Mouse (Mus musculus) embryonic facial prominence, embryonic 13.5 days (tissue): ENCODE data around the gene Purb. TPM values are rescaled to one million over a fixed set of nuclear protein-coding genes. Genes with fewer than 3 reads are reported as not detected.

Source experiments
- ATAC-seq: fragments of 200-750 bp; cut with Nextera tagmentation; 2 replicates; pipeline ENCODE4 v1.8.0; 2017; ENCODE audit warnings: low read depth; ENCODE audit not compliant: insufficient number of reproducible peaks, insufficient read depth, low FRiP score, low TSS enrichment
- H3K27ac ChIP-seq: fragments of 300-500 bp; sonication (generic); 2 replicates; pipeline ENCODE4 v1.5.1; 2015; ENCODE audit warnings: moderate library complexity, mild to moderate bottlenecking, inconsistent platforms
- H3K27me3 ChIP-seq: fragments of 300-500 bp; sonication (generic); 2 replicates; pipeline ENCODE4 v1.6.1; 2015; ENCODE audit warnings: mild to moderate bottlenecking, inconsistent platforms
- H3K36me3 ChIP-seq: fragments of 300-500 bp; sonication (generic); 2 replicates; pipeline ENCODE4 v1.6.1; 2015; ENCODE audit warnings: mild to moderate bottlenecking, inconsistent platforms
- H3K4me1 ChIP-seq: fragments of 300-500 bp; sonication (generic); 2 replicates; pipeline ENCODE4 v1.6.1; 2015; ENCODE audit warnings: inconsistent platforms
- H3K4me2 ChIP-seq: fragments of 300-500 bp; sonication (generic); 2 replicates; pipeline ENCODE4 v1.6.1; 2015; ENCODE audit warnings: moderate library complexity, mild to moderate bottlenecking, inconsistent platforms
- H3K4me3 ChIP-seq: fragments of 300-500 bp; sonication (generic); 2 replicates; pipeline ENCODE4 v1.5.1; 2015; ENCODE audit warnings: mild to moderate bottlenecking, inconsistent platforms
- H3K9ac ChIP-seq: fragments of 300-500 bp; sonication (generic); 2 replicates; pipeline ENCODE4 v1.6.1; 2015; ENCODE audit warnings: mild to moderate bottlenecking, inconsistent platforms
- H3K9me3 ChIP-seq: fragments of 300-500 bp; sonication (generic); 2 replicates; pipeline ENCODE4 v1.6.1; 2016; ENCODE audit warnings: inconsistent platforms
- WGBS: fragments of 180-500 bp; shearing (Covaris S2); methylation state at CpG from one replicate; pipeline ENCODE4 v1.1.7; 2015; ENCODE audit warnings: mixed read lengths; 5-methylcytosine and 5-hydroxymethylcytosine counted together
- polyA plus RNA-seq: library from polyadenylated mRNA; unstranded; fragments of >200 nt; fragmentation: Nextera tagmentation; extraction: Ambion mirVana; gene quantifications from 2 replicates; pipeline ENCODE4 v1.2.1, GENCODE M21; 2015

Gene Purb
- polyA plus RNA-seq, 1 experiment from 2014 or later: 26.9 TPM

DNA sequence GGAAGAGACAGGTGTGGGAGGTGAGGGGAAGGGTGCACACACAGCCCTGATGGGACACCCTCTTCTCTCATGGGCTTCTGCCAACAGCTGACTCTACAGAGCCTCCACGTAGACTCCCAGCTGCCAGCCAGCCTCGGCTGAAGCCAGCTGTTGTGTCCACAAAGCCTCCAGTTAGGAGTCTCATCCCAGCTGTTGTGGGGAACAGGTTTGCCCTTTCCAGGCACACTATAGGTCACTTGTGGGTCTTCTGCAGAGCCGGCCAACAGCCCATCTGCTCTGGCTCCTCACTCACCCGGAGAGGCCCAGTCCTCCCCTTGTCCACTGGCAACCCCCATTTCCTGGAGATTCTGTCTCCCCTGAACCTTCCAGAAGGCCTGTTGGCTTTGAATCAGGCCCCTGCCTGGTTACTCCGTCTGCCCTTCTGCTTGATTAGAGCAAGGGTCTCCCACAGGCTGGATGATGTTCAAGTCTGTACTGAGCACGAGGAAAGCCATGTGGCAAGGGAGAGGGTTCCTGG lies 6.0 kb upstream of the Purb start:
- WGBS: 71% methylated on average over 6 of the region's 6 CpGs
- Histone ChIP-seq H3K4me3 (no peak overlapping the region), H3K27ac (no peak overlapping the region), H3K36me3 (no peaks in the 10 kb centered on the region), H3K9ac (no peak overlapping the region), H3K27me3 (no peaks in the 10 kb centered on the region), H3K9me3 (no peaks in the 10 kb centered on the region), H3K4me2 (no peak overlapping the region), H3K4me1 (no peaks in the 10 kb centered on the region)
- ATAC-seq: no peak

DNA sequence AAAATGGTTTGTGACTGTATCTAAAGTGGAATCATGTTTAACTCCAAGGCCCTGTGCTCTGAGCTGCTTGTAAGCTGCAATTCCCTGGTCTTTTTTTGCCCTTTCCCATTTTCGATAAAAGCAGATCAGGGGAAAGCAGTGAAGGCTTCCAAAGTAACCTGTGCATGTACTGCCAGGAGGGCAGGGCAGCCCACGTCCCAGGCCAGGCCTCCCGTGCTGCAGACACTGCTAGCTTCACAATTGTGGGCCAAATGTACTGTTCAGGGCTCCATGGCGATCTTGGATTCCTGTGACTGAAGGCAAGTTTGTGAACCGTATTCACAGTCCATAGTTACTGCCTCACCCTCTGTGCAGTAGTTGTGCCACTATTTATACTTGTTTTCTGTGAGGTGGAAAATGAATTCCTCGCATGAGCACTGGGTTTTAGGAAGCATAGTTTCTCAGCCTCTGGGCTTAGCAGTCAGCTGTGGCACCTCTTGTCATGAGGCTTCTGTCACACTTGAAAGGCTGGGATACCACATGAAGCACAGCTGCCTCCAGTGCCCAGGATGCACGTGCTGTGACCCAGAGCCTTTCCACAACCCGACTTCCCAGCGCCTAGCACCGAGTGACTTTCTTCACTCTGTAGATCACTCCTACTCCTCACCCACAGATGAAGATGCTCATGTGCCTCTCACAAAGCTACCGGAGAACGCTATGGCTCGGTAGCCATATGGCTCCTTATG lies 5.1 kb upstream of the Purb start:
- H3K4me3 ChIP-seq: no peak overlapping the region
- H3K27me3 ChIP-seq: no peaks in the 10 kb centered on the region
- ATAC-seq: no peak
- H3K4me2 ChIP-seq: no peak overlapping the region
- H3K9ac ChIP-seq: no peak overlapping the region
- H3K9me3 ChIP-seq: no peaks in the 10 kb centered on the region
- no peak overlapping the region for H3K27ac ChIP-seq
- no peaks in the 10 kb centered on the region for H3K4me1 ChIP-seq
- WGBS: 77% methylated on average over 13 of the region's 13 CpGs
- H3K36me3 ChIP-seq: no peaks in the 10 kb centered on the region

DNA sequence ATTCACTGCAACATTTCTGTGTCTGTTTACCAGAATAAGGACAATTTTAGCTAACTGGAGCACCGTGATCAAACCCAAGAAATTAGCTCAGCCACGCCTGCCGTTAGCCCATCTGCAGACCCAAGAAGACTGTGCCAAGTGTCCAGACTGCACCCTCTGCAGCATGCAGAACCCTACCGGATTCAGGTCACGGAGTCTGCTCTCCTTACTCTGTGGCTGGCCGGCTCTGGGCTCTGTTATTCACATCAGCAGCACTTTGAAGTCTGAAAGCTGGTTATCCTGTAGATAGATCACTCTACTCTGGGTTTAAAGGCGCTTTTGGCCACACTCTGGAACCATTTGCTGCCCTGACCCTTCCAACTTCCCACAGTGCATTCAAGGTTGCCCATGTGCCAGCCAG lies 4.5 kb upstream of the Purb start:
- no peak for ATAC-seq
- no peaks in the 10 kb centered on the region for H3K4me1 ChIP-seq
- H3K4me3 ChIP-seq: no peak overlapping the region
- no peaks in the 10 kb centered on the region for H3K36me3 ChIP-seq
- no peaks in the 10 kb centered on the region for H3K27me3 ChIP-seq
- no peak overlapping the region for H3K9ac ChIP-seq
- H3K4me2 ChIP-seq: no peak overlapping the region
- no peak overlapping the region for H3K27ac ChIP-seq
- H3K9me3 ChIP-seq: no peaks in the 10 kb centered on the region
- 77% methylated on average over 7 of the region's 7 CpGs for WGBS

DNA sequence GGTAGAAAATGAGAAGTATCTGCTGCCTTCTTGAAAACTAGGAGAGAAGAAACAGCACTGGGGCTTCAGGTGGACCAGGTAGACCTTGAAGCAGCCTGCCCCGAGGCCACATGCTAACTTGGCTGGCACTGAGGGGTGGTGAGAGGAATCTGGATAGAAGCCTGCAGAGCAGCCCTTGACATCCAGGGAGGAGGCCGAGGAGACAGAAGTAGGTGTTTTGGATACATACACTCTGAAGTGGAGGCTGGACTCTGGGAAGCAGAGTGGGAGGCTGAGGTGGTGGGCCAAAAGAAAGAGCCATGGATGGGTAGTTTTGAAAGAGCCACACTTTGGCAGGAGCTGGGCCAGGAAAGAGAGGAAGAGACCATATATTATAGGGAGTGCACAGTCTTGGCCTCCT lies 3.5 kb upstream of the Purb start:
- no peak for ATAC-seq
- H3K27me3 ChIP-seq: no peaks in the 10 kb centered on the region
- WGBS: 77% methylated on average over 2 of the region's 2 CpGs

DNA sequence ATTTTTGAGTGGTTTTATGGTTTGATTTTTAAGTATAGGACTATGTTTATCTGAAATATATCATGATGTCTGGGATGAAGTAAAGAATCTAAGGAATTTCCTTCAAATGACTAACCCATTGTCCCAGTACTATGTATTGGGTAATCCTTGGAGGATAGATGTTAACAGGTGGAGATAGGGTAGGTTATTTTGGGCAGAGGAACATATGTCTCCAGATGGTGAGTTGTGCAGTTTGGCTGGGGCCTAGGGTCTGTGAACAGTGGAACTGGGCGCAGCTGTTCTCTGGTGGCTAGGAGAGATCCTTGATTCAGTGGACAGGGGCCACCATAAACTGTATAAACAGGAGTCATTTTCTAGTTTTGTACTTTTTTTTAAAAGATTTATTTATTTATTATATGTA lies 1.6 kb upstream of the Purb start:
- no peak overlapping the region for H3K9ac ChIP-seq
- H3K27ac ChIP-seq: no peak overlapping the region
- peaks cover 14% of the 10 kb centered on the region for H3K4me1 ChIP-seq
- no peaks in the 10 kb centered on the region for H3K27me3 ChIP-seq
- no peaks in the 10 kb centered on the region for H3K9me3 ChIP-seq
- no peaks in the 10 kb centered on the region for H3K36me3 ChIP-seq
- no peak overlapping the region for H3K4me2 ChIP-seq
- WGBS: 86% methylated on average over 1 of the region's 1 CpGs
- no peak for ATAC-seq
- no peak overlapping the region for H3K4me3 ChIP-seq

More for the DNA sequence above, 3.5 kb upstream of the Purb start:
- Histone ChIP-seq H3K36me3 (no peaks in the 10 kb centered on the region), H3K4me3 (no peak overlapping the region), H3K27ac (no peak overlapping the region), H3K9me3 (no peaks in the 10 kb centered on the region), H3K4me2 (no peak overlapping the region), H3K9ac (no peak overlapping the region), H3K4me1 (peaks cover 4% of the 10 kb centered on the region)

DNA sequence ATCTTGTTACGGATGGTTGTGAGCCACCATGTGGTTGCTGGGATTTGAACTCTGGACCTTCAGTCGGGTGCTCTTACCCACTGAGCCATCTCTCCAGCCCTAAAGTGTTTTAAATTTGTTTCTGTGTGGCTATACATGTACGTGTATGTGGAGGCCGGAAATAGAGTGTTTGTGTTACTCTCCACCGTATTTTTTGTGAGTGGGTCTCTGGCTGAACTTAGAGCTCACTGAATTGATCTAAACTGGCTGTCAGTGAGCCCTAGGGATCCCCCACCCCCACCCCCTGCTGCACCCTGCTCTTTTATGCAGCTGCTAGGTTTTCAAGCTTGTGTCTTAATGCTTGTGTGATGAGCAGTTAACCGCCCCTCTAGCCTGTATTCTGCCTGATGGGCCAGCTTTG lies 1.2 kb upstream of the Purb start:
- 72% methylated on average over 6 of the region's 6 CpGs for WGBS
- Histone ChIP-seq H3K4me1 (peaks cover 17% of the 10 kb centered on the region), H3K27me3 (no peaks in the 10 kb centered on the region)

DNA sequence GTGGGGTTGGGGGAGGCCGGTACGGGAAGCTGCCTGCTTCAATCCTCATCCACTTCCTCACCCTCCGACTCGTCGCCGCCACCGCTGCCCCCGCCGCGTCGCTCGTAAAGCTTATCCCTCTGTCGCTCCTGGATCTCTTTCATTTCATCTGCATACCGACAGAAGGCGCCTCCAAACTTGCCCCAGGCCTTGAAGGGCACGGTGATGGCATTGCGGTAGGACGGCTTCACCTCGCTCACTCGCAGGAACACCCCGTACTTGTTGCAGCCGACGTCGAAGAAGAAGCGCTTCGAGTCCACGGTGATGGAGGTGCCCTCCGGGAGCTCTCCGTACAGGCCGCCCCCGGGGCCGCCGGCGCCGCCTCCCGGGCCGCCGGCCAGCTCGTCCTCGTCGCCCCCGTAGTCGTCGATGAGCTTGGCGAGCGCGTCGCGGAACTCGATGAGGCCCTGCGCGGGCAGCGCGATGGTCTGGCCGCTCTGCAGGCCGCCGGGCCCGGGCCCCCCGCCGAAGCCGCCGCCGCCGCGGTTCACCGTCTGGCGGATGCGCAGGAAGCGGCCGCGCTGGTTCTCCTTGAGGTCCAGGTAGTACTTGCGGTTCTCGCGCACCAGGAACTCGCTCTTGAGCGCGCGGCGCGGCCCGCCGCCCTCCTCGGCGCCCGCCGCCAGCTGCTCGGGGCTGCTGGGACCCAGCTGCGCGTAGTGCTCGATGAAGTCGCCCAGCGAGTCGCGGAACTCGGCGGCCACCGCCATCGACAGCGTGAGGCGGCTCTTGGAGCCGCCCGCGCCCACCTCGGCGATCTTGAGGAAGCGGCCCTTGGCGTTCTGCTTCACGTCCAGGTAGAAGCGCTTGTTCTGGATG lies 614 bp downstream of the Purb start:
- Histone ChIP-seq H3K4me3 (peak overlapping the region; percentile 90), H3K9ac (peak overlapping the region; percentile 93), H3K36me3 (peaks cover 3% of the 10 kb centered on the region; the same call in 1 of the 2 replicates), H3K4me1 (peaks cover 32% of the 10 kb centered on the region), H3K9me3 (no peaks in the 10 kb centered on the region), H3K27ac (peak overlapping the region; percentile 93), H3K4me2 (peak overlapping the region; percentile 84), H3K27me3 (no peaks in the 10 kb centered on the region)
- under 1% methylated on average over 100 of the region's 109 CpGs for WGBS
- ATAC-seq: no peak

More for the DNA sequence above, 1.2 kb upstream of the Purb start:
- no peak overlapping the region for H3K27ac ChIP-seq
- no peak for ATAC-seq
- no peak overlapping the region; the same call in 1 of the 2 replicates for H3K4me2 ChIP-seq
- no peaks in the 10 kb centered on the region for H3K36me3 ChIP-seq
- H3K9me3 ChIP-seq: no peaks in the 10 kb centered on the region
- H3K9ac ChIP-seq: no peak overlapping the region
- H3K4me3 ChIP-seq: no peak overlapping the region

DNA sequence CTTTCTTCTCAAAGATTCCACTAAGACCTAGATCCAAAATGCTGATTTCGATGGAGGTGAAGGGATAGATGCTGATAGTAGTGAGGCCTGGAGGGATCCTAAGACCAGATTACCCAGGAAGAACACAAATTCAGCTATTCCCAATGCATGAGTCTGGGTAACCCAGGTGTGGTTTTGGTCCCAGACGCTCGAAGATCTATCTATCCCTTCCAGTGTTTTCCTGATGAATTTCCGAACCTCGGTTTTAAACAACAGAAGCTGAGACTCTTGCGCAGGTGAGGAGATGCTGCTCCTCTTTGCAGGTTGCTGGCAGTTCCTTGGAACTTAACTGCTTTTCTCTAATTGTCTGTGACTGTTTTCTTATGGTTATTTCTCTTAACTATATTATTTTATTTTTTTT lies 1.3 kb downstream of the Purb start:
- peak overlapping the region; percentile 84 for H3K4me2 ChIP-seq
- H3K4me1 ChIP-seq: peaks cover 36% of the 10 kb centered on the region
- H3K27me3 ChIP-seq: no peaks in the 10 kb centered on the region
- H3K9me3 ChIP-seq: no peaks in the 10 kb centered on the region
- ATAC-seq: no peak
- H3K27ac ChIP-seq: peak overlapping the region; percentile 93
- WGBS: 30% methylated on average over 6 of the region's 6 CpGs
- peak overlapping the region; percentile 93 for H3K9ac ChIP-seq
- peak overlapping the region; percentile 90 for H3K4me3 ChIP-seq
- H3K36me3 ChIP-seq: peaks cover 6% of the 10 kb centered on the region; the same call in 1 of the 2 replicates

DNA sequence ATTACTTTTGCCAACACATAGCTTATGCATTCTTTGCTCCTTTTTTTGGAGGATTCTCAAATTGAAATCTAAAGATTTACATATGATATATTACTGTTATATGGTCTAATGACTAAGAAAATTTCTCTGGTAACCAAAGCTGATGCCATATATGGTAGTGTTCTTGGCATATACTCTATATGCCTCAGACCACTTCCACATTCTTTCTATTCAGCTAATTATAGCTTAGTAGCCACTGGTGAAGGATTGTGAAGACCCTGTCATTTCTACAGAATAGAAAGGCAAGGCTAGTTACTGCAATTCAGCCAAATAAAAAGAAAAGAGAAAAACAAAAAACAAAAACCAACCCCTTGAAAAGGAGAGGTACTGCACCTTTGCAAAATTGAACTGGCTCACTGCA lies 3.6 kb downstream of the Purb start:
- peaks cover 12% of the 10 kb centered on the region for H3K36me3 ChIP-seq
- H3K27ac ChIP-seq: peak overlapping the region; percentile 23; the same call in 1 of the 2 replicates
- H3K9ac ChIP-seq: peak overlapping the region; percentile 51
- H3K4me2 ChIP-seq: peak overlapping the region; percentile 84
- no peaks in the 10 kb centered on the region for H3K9me3 ChIP-seq
- no peaks in the 10 kb centered on the region for H3K27me3 ChIP-seq
- peaks cover 41% of the 10 kb centered on the region for H3K4me1 ChIP-seq
- H3K4me3 ChIP-seq: peak overlapping the region; percentile 90
- no peak for ATAC-seq

DNA sequence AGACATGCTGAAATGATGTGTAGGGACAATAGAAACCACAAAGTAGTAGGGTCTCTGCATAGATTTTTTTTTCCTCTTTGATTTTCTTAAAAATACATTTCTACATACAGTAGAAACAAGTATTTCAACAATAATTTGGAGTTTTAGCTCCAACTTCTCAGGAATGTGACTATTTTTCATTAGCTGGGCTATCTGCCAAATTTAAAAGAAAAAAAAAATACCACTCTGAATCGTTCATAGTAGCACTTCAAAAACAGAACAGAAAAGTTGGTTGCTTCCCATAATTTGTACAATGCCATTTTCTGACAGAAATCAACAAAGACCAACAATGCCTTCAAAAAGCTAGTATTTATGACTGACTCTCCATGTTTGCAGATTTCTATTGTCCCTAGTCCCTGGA lies 4.2 kb downstream of the Purb start:
- Histone ChIP-seq H3K4me1 (peaks cover 41% of the 10 kb centered on the region), H3K36me3 (peaks cover 17% of the 10 kb centered on the region), H3K4me3 (peak overlapping the region; percentile 90), H3K27ac (no peak overlapping the region; the same call in 1 of the 2 replicates), H3K27me3 (no peaks in the 10 kb centered on the region), H3K4me2 (peak overlapping the region; percentile 84), H3K9me3 (no peaks in the 10 kb centered on the region), H3K9ac (peak overlapping the region; percentile 63)
- ATAC-seq: no peak
- 8% methylated on average over 1 of the region's 1 CpGs for WGBS

DNA sequence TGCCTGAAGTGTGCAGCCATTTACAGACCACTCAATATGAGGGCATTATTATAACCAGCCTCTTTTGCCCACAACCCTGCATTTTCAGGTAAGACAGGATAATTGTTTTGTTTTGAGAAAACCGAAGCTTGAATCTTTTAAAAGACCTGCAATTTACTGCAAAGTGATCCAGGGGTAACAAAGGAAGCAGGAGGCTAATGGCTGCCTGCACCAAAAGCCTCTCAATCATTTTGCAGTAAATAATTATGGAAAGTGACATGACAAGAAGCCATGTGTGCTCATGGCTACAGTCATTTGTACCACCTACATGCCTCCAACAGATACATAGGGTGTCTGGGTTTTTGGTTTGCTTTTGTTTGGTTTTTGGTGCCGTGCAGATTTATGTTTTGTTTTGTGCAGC lies 4.7 kb downstream of the Purb start:
- H3K4me1 ChIP-seq: peaks cover 41% of the 10 kb centered on the region
- peak overlapping the region; percentile 84 for H3K4me2 ChIP-seq
- WGBS: 56% methylated on average over 2 of the region's 2 CpGs

More for the DNA sequence above, 4.7 kb downstream of the Purb start:
- Histone ChIP-seq H3K9ac (peak overlapping the region; percentile 52; the same call in 1 of the 2 replicates), H3K9me3 (no peaks in the 10 kb centered on the region), H3K27ac (no peak overlapping the region; the same call in 1 of the 2 replicates), H3K27me3 (no peaks in the 10 kb centered on the region), H3K36me3 (peaks cover 22% of the 10 kb centered on the region), H3K4me3 (peak overlapping the region; percentile 90)
- no peak for ATAC-seq
